Comparison of ENCODE assay signal across 8 mouse cellular contexts in genomic region chr12:72407721-72408110, GRCm38 (mm10). TPM values are rescaled to one million over a fixed set of nuclear protein-coding genes. Genes with fewer than 3 reads are reported as not detected.
DNase-seq lines count a peak whose midpoint lies in the region; ATAC-seq lines count a peak whose summit lies in the region.

No protein-coding gene starts in this region.

- 0 out of 2 replicates have a peak, but pooled peaks have one; percentile 3 for ATAC-seq in neutrophil, adult 5-6 weeks (ENCODE audit: extremely low read depth, insufficient number of reproducible peaks, low FRiP score, poor library complexity, severe bottlenecking)
- ATAC-seq in erythroid progenitor cell, adult 5-6 weeks (replicated peaks; ENCODE audit: low FRiP score, poor library complexity, severe bottlenecking), result no peak

- peak; percentile 87 for DNase-seq in heart, adult 11 months
- no peak for DNase-seq in heart, postnatal 4 days
- DNase-seq in right cerebral cortex, postnatal 10 days (ENCODE audit: low spot score in 2 of 2), result peak; percentile 40 to 42
- DNase-seq in right cerebral cortex, postnatal 25 days, result no peak
- peak; percentile 51 to 52 for DNase-seq in layer of hippocampus, postnatal 10 days (ENCODE audit: low spot score in 2 of 2)
- DNase-seq in ovary, postnatal 36 days (ENCODE audit: low spot score), result no peak

RNA-seq across cellular contexts. Expression of gene Rtn1, which starts 1.1 kb away (rescaled TPM):
- 1 to 10 TPM; 7.3 to 9.7 TPM for total RNA-seq in heart, postnatal 4 days (2021)
- 1,000 to 10,000 TPM; 1,519 to 1,613 TPM for total RNA-seq in layer of hippocampus, postnatal 10 days (2021)
- total RNA-seq in neutrophil, adult 5-6 weeks (2017), result 0.47 and 0.61 TPM in 2 replicates
- 1.3 TPM in 1 of 2 replicates, not detected in the other for total RNA-seq in erythroid progenitor cell, adult 5-6 weeks (2015; ENCODE audit: low replicate concordance)
- total RNA-seq in erythroid progenitor cell, adult 5-6 weeks (2017; ENCODE audit: low replicate concordance), result not detected in 2 replicates

RNA-seq across cellular contexts. Expression of gene Lrrc9, which starts 34.0 kb away (rescaled TPM):
- total RNA-seq in heart, postnatal 4 days (2021), result 1 to 10 TPM; 1.0 to 1.2 TPM
- 1 to 10 TPM; 1.0 to 1.3 TPM for total RNA-seq in layer of hippocampus, postnatal 10 days (2021)
- 0.12 TPM in 1 of 2 replicates, not detected in the other for total RNA-seq in neutrophil, adult 5-6 weeks (2017)
- not detected in 2 replicates for total RNA-seq in erythroid progenitor cell, adult 5-6 weeks (2015; ENCODE audit: low replicate concordance)
- not detected in 2 replicates for total RNA-seq in erythroid progenitor cell, adult 5-6 weeks (2017; ENCODE audit: low replicate concordance)

Comparison
In these comparisons a context has a peak if more than half of its experiments do, and no peak if none do; other contexts are left out.
1. DNase-seq: peak in heart, adult 11 months (single experiment), right cerebral cortex, postnatal 10 days (2 of 2) and layer of hippocampus, postnatal 10 days (2 of 2); none in heart, postnatal 4 days (single experiment), right cerebral cortex, postnatal 25 days (single experiment) and ovary, postnatal 36 days (single experiment).
2. RNA of gene Rtn1, which starts 1.1 kb away (total RNA-seq): 1,519 to 1,613 TPM in layer of hippocampus, postnatal 10 days; 7.3 to 9.7 TPM in heart, postnatal 4 days, 1.3 TPM in erythroid progenitor cell, adult 5-6 weeks and 0.47 to 0.61 TPM in neutrophil, adult 5-6 weeks; every median in the first group is over 100 times any median in the second.